Mouse (Mus musculus) ES-Bruce4 (cell line): ENCODE data around the gene Gm17359.

ENCODE experiments used
- CTCF ChIP-seq: IDR thresholded peaks from one replicate; pipeline ENCODE4 v1.8.1; 2011; ENCODE audit warnings: low read depth, low read length
- EP300 ChIP-seq: IDR thresholded peaks from 2 replicates; pipeline ENCODE4 v1.6.1; 2011; ENCODE audit warnings: low read depth, low read length; ENCODE audit not compliant: insufficient read depth

- TF ChIP-seq CTCF, result no peak
- no peak for TF ChIP-seq EP300
Observed at GRCm38 (mm10) chr3:79495151-79495550, 158.7 kb downstream of the Gm17359 start.
